Mouse (Mus musculus) testis, adult 2 months (tissue): ENCODE data around the gene Prkar1a. TPM values are rescaled to one million over a fixed set of nuclear protein-coding genes. Genes with fewer than 3 reads are reported as not detected.
"Not testable (repeated sequence)": the region's sequence is repeated elsewhere in the genome, so short reads cannot be mapped to it uniquely, and the experiment has no call there.

ENCODE experiments used
- H3K27ac ChIP-seq: fragments of 200-500 bp; 2 replicates; pipeline ENCODE4 v1.5.1; 2012; ENCODE audit warnings: low read depth, low read length; ENCODE audit not compliant: control insufficient read depth, insufficient read depth
- H3K27me3 ChIP-seq: fragments of 200-500 bp; 2 replicates; pipeline ENCODE4 v1.6.1; 2012; ENCODE audit warnings: mild to moderate bottlenecking, low read length, moderate library complexity; ENCODE audit not compliant: control insufficient read depth, insufficient read depth
- H3K36me3 ChIP-seq: fragments of 200-500 bp; 2 replicates; pipeline ENCODE4 v1.6.1; 2012; ENCODE audit warnings: mild to moderate bottlenecking, low read length; ENCODE audit not compliant: control insufficient read depth, insufficient read depth
- H3K4me1 ChIP-seq: fragments of 200-500 bp; 2 replicates; pipeline ENCODE4 v1.6.1; 2012; ENCODE audit warnings: low read length; ENCODE audit not compliant: control insufficient read depth, insufficient read depth
- H3K4me3 ChIP-seq: fragments of 200-500 bp; 2 replicates; pipeline ENCODE4 v1.5.1; 2012; ENCODE audit warnings: low read depth, mild to moderate bottlenecking, low read length, moderate library complexity, mixed read lengths; ENCODE audit not compliant: control insufficient read depth
- CTCF ChIP-seq: fragments of 200-500 bp; IDR thresholded peaks from 2 replicates; pipeline ENCODE4 v1.5.1; 2012; ENCODE audit warnings: low read depth, mild to moderate bottlenecking, inconsistent platforms, low read length, moderate library complexity; ENCODE audit not compliant: control insufficient read depth, insufficient read depth, insufficient replicate concordance
- POLR2A ChIP-seq: fragments of 200-500 bp; IDR thresholded peaks from 2 replicates; pipeline ENCODE4 v1.6.1; 2012; ENCODE audit warnings: low read depth, mild to moderate bottlenecking, inconsistent platforms, low read length, moderate library complexity; ENCODE audit not compliant: control insufficient read depth
- polyA plus RNA-seq: library from polyadenylated mRNA; depleted of rRNA; stranded (reverse); fragments of >200 nt; gene quantifications from 2 replicates; pipeline ENCODE4 v1.2.3, GENCODE M21; 2012

Gene Prkar1a
- polyA plus RNA-seq, 1 experiment: 74.1 TPM

DNA sequence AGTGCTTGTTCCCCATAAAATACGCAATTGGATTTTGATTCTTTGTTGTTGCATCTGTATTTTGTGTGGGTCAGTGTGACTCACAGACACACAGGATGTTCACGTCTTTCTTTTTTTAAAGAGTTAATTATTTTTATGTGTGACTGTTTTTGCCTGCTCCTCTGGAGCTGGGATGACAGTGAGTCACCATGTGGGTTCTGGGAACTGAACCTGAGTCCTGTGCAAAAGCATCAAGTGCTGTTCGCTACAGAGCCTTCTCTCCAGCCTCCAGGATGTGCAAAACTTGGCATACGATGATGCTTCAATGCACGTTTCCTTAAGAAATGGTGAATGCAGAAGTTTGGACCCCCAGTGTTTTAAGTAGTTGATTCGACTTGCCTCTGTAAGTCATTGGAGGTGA, 5.4 kb downstream of the Prkar1a start:
- Histone ChIP-seq H3K27ac (no peak overlapping the region), H3K4me3 (no peak overlapping the region), H3K27me3 (no peaks in the 10 kb centered on the region), H3K4me1 (peaks cover 11% of the 10 kb centered on the region), H3K36me3 (no peaks in the 10 kb centered on the region; the same call in 1 of the 2 replicates)
- TF ChIP-seq CTCF: no peak

DNA sequence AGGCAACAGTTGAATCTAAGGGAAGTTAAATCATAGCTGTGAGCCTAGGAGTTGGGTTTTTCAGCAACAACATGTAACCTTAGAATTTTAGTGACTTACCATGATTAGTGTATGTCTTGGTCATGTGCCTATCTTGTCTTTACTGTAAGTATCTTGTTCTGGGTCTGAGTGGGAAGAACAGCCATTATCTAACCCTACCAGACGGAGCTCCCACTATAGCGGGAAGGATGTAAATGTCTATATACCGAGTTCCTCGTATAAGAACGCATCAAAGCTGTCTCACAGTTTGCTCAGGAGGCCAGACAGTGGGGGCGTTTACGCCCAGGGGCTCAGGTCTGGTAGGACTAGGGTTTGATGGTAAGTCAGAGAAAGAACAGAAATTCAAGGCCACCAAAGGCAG, 7.0 kb downstream of the Prkar1a start:
- H3K36me3 ChIP-seq: no peaks in the 10 kb centered on the region; the same call in none of the 2 replicates
- TF ChIP-seq CTCF: no peak
- no peak for TF ChIP-seq POLR2A
- peaks cover 5% of the 10 kb centered on the region for H3K4me1 ChIP-seq

DNA sequence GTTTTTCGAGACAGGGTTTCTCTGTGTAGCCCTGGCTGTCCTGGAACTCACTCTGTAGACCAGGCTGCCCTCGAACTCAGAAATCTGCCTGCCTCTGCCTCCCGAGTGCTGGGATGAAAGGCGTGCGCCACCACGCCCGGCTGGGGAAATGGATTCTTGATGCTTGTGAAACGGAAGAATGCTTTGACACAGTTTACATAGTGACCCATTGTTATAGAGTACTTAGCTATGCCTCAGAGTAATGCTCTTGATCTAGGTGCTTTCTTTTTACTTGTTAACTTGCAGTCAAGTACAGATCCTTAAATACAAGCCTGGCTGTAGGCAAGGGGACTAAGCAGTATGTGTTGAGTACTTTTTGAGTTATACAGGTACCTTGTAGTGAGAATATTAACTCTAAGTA, 11.3 kb downstream of the Prkar1a start:
- H3K27ac ChIP-seq, H3K27me3 ChIP-seq, H3K36me3 ChIP-seq, H3K4me3 ChIP-seq, H3K4me1 ChIP-seq: not testable (repeated sequence)

More for the DNA sequence above, 7.0 kb downstream of the Prkar1a start:
- H3K27me3 ChIP-seq: no peaks in the 10 kb centered on the region
- H3K27ac ChIP-seq: no peak overlapping the region
- no peak overlapping the region for H3K4me3 ChIP-seq

DNA sequence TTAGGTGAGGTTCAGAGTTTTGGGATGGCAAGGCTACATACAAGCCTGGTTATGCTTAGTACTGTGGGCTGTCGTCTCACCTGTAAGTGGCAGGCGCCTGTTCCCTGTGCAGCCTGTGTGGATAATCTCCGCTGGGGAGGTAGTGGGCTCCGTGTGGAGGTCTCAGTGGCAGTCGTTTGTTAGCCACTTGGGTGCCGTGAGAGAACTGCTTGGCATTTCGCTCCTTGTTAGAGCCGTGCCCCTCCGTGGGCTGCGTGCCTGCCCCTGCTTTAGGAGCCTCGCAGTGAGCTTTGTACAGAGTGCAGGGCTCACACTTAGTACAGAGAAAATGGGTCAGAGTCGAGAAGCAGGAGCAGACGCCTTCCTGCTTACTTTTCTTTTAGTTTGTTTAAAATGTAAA, 15.1 kb downstream of the Prkar1a start:
- no peak overlapping the region for H3K27ac ChIP-seq
- TF ChIP-seq POLR2A (no peak), CTCF (no peak)
- peaks cover 8% of the 10 kb centered on the region for H3K36me3 ChIP-seq

DNA sequence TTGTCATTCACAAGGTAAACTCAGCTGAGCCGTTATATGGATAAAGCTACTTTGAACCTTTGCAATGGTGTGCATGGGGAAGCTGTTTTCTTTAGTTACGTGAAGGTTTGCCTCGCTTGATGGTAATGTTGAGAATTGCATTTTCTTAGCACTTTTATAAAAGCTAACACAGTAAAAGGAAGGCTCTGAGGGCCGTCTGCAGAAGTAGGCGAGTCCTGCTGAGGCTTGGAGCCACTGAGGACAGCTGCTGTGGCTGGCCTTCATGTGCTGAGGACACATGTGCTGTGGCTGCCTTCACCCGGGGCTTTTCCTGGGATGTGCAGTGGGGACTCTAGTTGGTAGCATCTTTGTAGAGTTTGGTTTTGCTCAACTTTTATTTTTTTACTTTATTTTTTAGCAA, 16.2 kb downstream of the Prkar1a start:
- Histone ChIP-seq H3K36me3 (peaks cover 8% of the 10 kb centered on the region), H3K4me1 (0 out of 2 replicates have a peak, but pooled peaks cover 2% of the 10 kb centered on the region), H3K27ac (no peak overlapping the region), H3K4me3 (no peak overlapping the region), H3K27me3 (no peaks in the 10 kb centered on the region)
- TF ChIP-seq POLR2A (no peak), CTCF (no peak)

More for the DNA sequence above, 15.1 kb downstream of the Prkar1a start:
- Histone ChIP-seq H3K4me1 (0 out of 2 replicates have a peak, but pooled peaks cover 2% of the 10 kb centered on the region), H3K4me3 (no peak overlapping the region), H3K27me3 (no peaks in the 10 kb centered on the region)

DNA sequence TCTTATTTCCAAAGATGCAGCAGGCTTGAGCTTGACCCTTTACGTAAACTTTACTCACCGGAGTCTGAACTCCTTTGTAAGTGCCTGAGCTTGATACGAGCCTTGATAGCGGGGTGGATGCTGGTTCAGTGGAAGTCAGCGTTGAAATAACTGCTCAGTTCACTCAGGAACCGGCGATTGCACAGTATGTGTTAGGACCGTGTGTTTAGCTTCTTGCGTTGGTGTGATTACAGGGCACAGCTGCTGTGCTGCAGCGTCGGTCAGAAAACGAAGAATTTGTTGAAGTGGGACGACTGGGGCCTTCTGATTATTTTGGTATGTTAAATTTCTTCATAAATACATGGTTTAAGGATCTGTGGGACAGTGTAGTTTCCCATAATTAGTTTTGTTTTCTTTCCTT, 17.2 kb downstream of the Prkar1a start:
- Histone ChIP-seq H3K36me3 (peaks cover 8% of the 10 kb centered on the region), H3K4me1 (0 out of 2 replicates have a peak, but pooled peaks cover 2% of the 10 kb centered on the region), H3K27me3 (no peaks in the 10 kb centered on the region), H3K27ac (no peak overlapping the region), H3K4me3 (no peak overlapping the region)
- TF ChIP-seq POLR2A (no peak), CTCF (no peak)

DNA sequence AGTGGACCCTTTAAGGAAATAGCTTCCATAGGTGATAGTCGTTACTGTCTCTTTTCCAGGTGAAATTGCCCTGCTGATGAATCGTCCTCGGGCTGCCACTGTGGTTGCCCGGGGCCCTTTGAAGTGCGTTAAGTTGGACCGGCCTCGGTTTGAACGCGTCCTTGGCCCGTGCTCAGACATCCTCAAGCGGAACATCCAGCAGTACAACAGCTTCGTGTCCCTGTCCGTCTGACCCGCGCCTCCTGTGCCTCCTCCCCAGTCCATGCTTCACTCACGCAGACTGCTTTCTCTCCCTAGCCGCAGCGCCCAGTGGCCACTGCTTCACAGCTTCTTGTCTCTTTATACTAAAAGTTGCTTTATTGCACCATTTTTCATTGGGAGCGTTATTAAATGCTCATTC, 18.2 kb downstream of the Prkar1a start:
- Histone ChIP-seq H3K4me1 (peaks cover 2% of the 10 kb centered on the region; the same call in 1 of the 2 replicates), H3K36me3 (peaks cover 7% of the 10 kb centered on the region), H3K27me3 (no peaks in the 10 kb centered on the region), H3K27ac (no peak overlapping the region), H3K4me3 (no peak overlapping the region)
- no peak for TF ChIP-seq POLR2A
- no peak for TF ChIP-seq CTCF

DNA sequence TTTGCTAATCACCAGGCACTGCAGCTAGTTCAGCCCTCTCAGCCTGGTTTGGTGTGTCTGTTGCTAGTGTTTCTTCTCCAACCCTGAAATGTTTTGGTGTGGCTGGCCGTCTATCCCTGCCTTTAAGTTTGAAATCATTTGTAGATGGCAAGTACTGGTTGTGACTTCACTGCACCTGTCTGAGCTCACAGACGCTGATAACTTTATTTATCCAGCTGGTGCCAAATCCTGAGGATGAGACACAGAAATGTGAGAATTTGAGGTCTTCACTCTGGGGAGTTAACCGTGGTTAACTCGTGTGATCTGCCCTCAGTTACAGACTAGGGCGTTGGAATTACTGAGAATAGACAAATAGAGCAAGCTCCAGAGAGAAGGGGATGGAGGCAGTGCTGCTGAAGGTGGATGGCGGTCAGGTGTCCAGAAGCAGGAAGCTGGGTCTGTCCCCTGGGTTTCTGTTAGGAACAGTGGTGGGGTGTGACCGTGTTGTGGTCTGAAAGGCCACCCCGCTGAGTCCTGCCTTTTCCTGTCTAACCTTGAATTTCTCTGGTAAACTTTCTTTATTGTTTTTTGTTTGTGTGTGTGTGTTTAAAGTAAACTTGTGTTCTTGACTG, 19.0 kb downstream of the Prkar1a start:
- TF ChIP-seq CTCF (no peak), POLR2A (no peak)
- H3K27me3 ChIP-seq: no peaks in the 10 kb centered on the region
- H3K4me1 ChIP-seq: peaks cover 4% of the 10 kb centered on the region
- H3K36me3 ChIP-seq: peaks cover 5% of the 10 kb centered on the region
- H3K4me3 ChIP-seq: no peak overlapping the region
- peak overlapping the region; percentile 33; the same call in 1 of the 2 replicates for H3K27ac ChIP-seq
